Mouse (Mus musculus): ENCODE measurements around the gene Gpr146. TPM values are rescaled to one million over a fixed set of nuclear protein-coding genes. Genes with fewer than 3 reads are reported as not detected.

The Gpr146 gene
- polyA plus RNA-seq, 1 experiment: 15.3 TPM

- TF ChIP-seq CTCF (IDR thresholded peaks at IDR 0.05; ENCODE audit: extremely low read depth, insufficient read depth, low read length) (no peak), POLR2A (IDR thresholded peaks at IDR 0.05; ENCODE audit: extremely low read depth, insufficient read depth, low read length) (no peak)
- H3K27ac ChIP-seq (ENCODE audit: insufficient read depth, low read length): no peak overlapping the region
- H3K4me3 ChIP-seq (ENCODE audit: insufficient read depth, low read length): no peak overlapping the region
- no peaks in the 10 kb centered on the region for H3K4me1 ChIP-seq (ENCODE audit: control insufficient read depth, insufficient read depth, low read length)
Measured at GRCm38 (mm10) chr5:139353946-139354345, 23.6 kb upstream of the Gpr146 start.

GRCm38 (mm10) chr5:139355235-139355772, 22.2 kb upstream of the Gpr146 start:
- Histone ChIP-seq H3K4me1 (ENCODE audit: control insufficient read depth, insufficient read depth, low read length) (no peaks in the 10 kb centered on the region), H3K4me3 (ENCODE audit: insufficient read depth, low read length) (no peak overlapping the region), H3K27ac (ENCODE audit: insufficient read depth, low read length) (no peak overlapping the region)
- TF ChIP-seq CTCF (IDR thresholded peaks at IDR 0.05; ENCODE audit: extremely low read depth, insufficient read depth, low read length): peak; percentile 95
- no peak for TF ChIP-seq POLR2A (IDR thresholded peaks at IDR 0.05; ENCODE audit: extremely low read depth, insufficient read depth, low read length)

GRCm38 (mm10) chr5:139358653-139359052, 18.8 kb upstream of the Gpr146 start:
- Histone ChIP-seq H3K27ac (ENCODE audit: insufficient read depth, low read length) (no peak overlapping the region), H3K4me1 (ENCODE audit: control insufficient read depth, insufficient read depth, low read length) (no peaks in the 10 kb centered on the region), H3K4me3 (ENCODE audit: insufficient read depth, low read length) (no peak overlapping the region)
- peak; percentile 61 for TF ChIP-seq CTCF (IDR thresholded peaks at IDR 0.05; ENCODE audit: extremely low read depth, insufficient read depth, low read length)
- no peak for TF ChIP-seq POLR2A (IDR thresholded peaks at IDR 0.05; ENCODE audit: extremely low read depth, insufficient read depth, low read length)

GRCm38 (mm10) chr5:139359244-139359643, 18.3 kb upstream of the Gpr146 start:
- TF ChIP-seq CTCF (IDR thresholded peaks at IDR 0.05; ENCODE audit: extremely low read depth, insufficient read depth, low read length) (no peak), POLR2A (IDR thresholded peaks at IDR 0.05; ENCODE audit: extremely low read depth, insufficient read depth, low read length) (no peak)
- Histone ChIP-seq H3K27ac (ENCODE audit: insufficient read depth, low read length) (no peak overlapping the region), H3K4me3 (ENCODE audit: insufficient read depth, low read length) (no peak overlapping the region), H3K4me1 (ENCODE audit: control insufficient read depth, insufficient read depth, low read length) (no peaks in the 10 kb centered on the region)

- no peak for TF ChIP-seq CTCF (IDR thresholded peaks at IDR 0.05; ENCODE audit: extremely low read depth, insufficient read depth, low read length)
- TF ChIP-seq POLR2A (IDR thresholded peaks at IDR 0.05; ENCODE audit: extremely low read depth, insufficient read depth, low read length): no peak
- Histone ChIP-seq H3K27ac (ENCODE audit: insufficient read depth, low read length) (no peak overlapping the region), H3K4me3 (ENCODE audit: insufficient read depth, low read length) (no peak overlapping the region), H3K4me1 (ENCODE audit: control insufficient read depth, insufficient read depth, low read length) (peaks cover 7% of the 10 kb centered on the region)
Measured at GRCm38 (mm10) chr5:139363858-139364257, 13.6 kb upstream of the Gpr146 start.

GRCm38 (mm10) chr5:139364260-139364910, 13.1 kb upstream of the Gpr146 start:
- TF ChIP-seq POLR2A (IDR thresholded peaks at IDR 0.05; ENCODE audit: extremely low read depth, insufficient read depth, low read length) (no peak), CTCF (IDR thresholded peaks at IDR 0.05; ENCODE audit: extremely low read depth, insufficient read depth, low read length) (peak; percentile 99)
- H3K4me1 ChIP-seq (ENCODE audit: control insufficient read depth, insufficient read depth, low read length): peaks cover 7% of the 10 kb centered on the region
- peak overlapping the region; percentile 79 for H3K27ac ChIP-seq (ENCODE audit: insufficient read depth, low read length)
- H3K4me3 ChIP-seq (ENCODE audit: insufficient read depth, low read length): no peak overlapping the region

- Histone ChIP-seq H3K27ac (ENCODE audit: insufficient read depth, low read length) (peak overlapping the region; percentile 79), H3K4me1 (ENCODE audit: control insufficient read depth, insufficient read depth, low read length) (peaks cover 7% of the 10 kb centered on the region), H3K4me3 (ENCODE audit: insufficient read depth, low read length) (no peak overlapping the region)
- TF ChIP-seq POLR2A (IDR thresholded peaks at IDR 0.05; ENCODE audit: extremely low read depth, insufficient read depth, low read length): no peak
- TF ChIP-seq CTCF (IDR thresholded peaks at IDR 0.05; ENCODE audit: extremely low read depth, insufficient read depth, low read length): no peak
Measured at GRCm38 (mm10) chr5:139364911-139365571, 12.5 kb upstream of the Gpr146 start.

- Histone ChIP-seq H3K27ac (ENCODE audit: insufficient read depth, low read length) (no peak overlapping the region), H3K4me3 (ENCODE audit: insufficient read depth, low read length) (no peak overlapping the region), H3K4me1 (ENCODE audit: control insufficient read depth, insufficient read depth, low read length) (peaks cover 7% of the 10 kb centered on the region)
- no peak for TF ChIP-seq POLR2A (IDR thresholded peaks at IDR 0.05; ENCODE audit: extremely low read depth, insufficient read depth, low read length)
- no peak for TF ChIP-seq CTCF (IDR thresholded peaks at IDR 0.05; ENCODE audit: extremely low read depth, insufficient read depth, low read length)
Measured at GRCm38 (mm10) chr5:139365827-139366226, 11.7 kb upstream of the Gpr146 start.

- Histone ChIP-seq H3K27ac (ENCODE audit: insufficient read depth, low read length) (0 out of 2 replicates have a peak overlapping the region, but pooled peaks have one; percentile 62), H3K4me1 (ENCODE audit: control insufficient read depth, insufficient read depth, low read length) (peaks cover 8% of the 10 kb centered on the region), H3K4me3 (ENCODE audit: insufficient read depth, low read length) (no peak overlapping the region)
- TF ChIP-seq CTCF (IDR thresholded peaks at IDR 0.05; ENCODE audit: extremely low read depth, insufficient read depth, low read length) (no peak), POLR2A (IDR thresholded peaks at IDR 0.05; ENCODE audit: extremely low read depth, insufficient read depth, low read length) (no peak)
Measured at GRCm38 (mm10) chr5:139366484-139366883, 11.0 kb upstream of the Gpr146 start.

Data from cortical plate, adult 2 months (tissue).